Mouse (Mus musculus) skeletal muscle tissue, adult 2 months (tissue): ENCODE results near the gene Zfp61.
"Not testable (repeated sequence)": the region's sequence is repeated elsewhere in the genome, so short reads cannot be mapped to it uniquely, and the experiment has no call there.

Experiments used
- DNase-seq: peaks from one replicate; pipeline ENCODE4 v3.0.0-alpha.2; 2012; ENCODE audit warnings: low read depth, low spot score

Gene Zfp61

GRCm38 (mm10) chr7:24297361-24298095 is 3.5 kb downstream of the Zfp61 start:
- no peak for DNase-seq

- no peak for DNase-seq
These were observed 4.6 kb downstream of the Zfp61 start for GRCm38 (mm10) chr7:24296386-24296785.

- no peak for DNase-seq
These were observed 5.7 kb downstream of the Zfp61 start for GRCm38 (mm10) chr7:24295376-24295775.

GRCm38 (mm10) chr7:24294763-24295162 is 6.3 kb downstream of the Zfp61 start:
- no peak for DNase-seq

GRCm38 (mm10) chr7:24293061-24293851 is 7.8 kb downstream of the Zfp61 start:
- no peak for DNase-seq

GRCm38 (mm10) chr7:24291387-24292090 is 9.5 kb downstream of the Zfp61 start:
- DNase-seq: no peak

GRCm38 (mm10) chr7:24290106-24290693 is 10.8 kb downstream of the Zfp61 start:
- no peak for DNase-seq

GRCm38 (mm10) chr7:24288512-24288911 is 12.5 kb downstream of the Zfp61 start:
- DNase-seq: no peak

GRCm38 (mm10) chr7:24287670-24288069 is 13.4 kb downstream of the Zfp61 start:
- no peak for DNase-seq

GRCm38 (mm10) chr7:24286916-24287315 is 14.1 kb downstream of the Zfp61 start:
- no peak for DNase-seq

- no peak for DNase-seq
These were observed 14.9 kb downstream of the Zfp61 start for GRCm38 (mm10) chr7:24286090-24286489.

- no peak for DNase-seq
These were observed 20.2 kb downstream of the Zfp61 start for GRCm38 (mm10) chr7:24280858-24281145.

- DNase-seq: no peak
These were observed 20.8 kb downstream of the Zfp61 start for GRCm38 (mm10) chr7:24280031-24280857.

GRCm38 (mm10) chr7:24278771-24279170 is 22.3 kb downstream of the Zfp61 start:
- DNase-seq: not testable (repeated sequence)

GRCm38 (mm10) chr7:24274456-24274855 is 26.6 kb downstream of the Zfp61 start:
- no peak for DNase-seq

GRCm38 (mm10) chr7:24271191-24271590 is 29.8 kb downstream of the Zfp61 start:
- DNase-seq: no peak

- DNase-seq: peak; percentile 76
These were observed 30.8 kb downstream of the Zfp61 start, which contains the start of gene Zfp93 for GRCm38 (mm10) chr7:24270288-24270672. Gene Zfp93, plus strand, starts transcription at chr7:24270420.

GRCm38 (mm10) chr7:24269667-24270287 is 31.3 kb downstream of the Zfp61 start:
- DNase-seq: peak; percentile 4

- DNase-seq: no peak
These were observed 31.8 kb downstream of the Zfp61 start for GRCm38 (mm10) chr7:24269256-24269655.
